Mouse (Mus musculus) monocyte, adult 5-6 weeks (primary cell): ENCODE measurements around the gene Olfr735. TPM values are rescaled to one million over a fixed set of nuclear protein-coding genes. Genes with fewer than 3 reads are reported as not detected.
A peak's percentile ranks its signal among the peaks of the same experiment; 100 is the strongest.

Experiments used
- ATAC-seq: fragments of 153-309, 156-312 bp; replicated peaks from 2 replicates; pipeline ENCODE4 v1.8.0; 2017; ENCODE audit warnings: mild to moderate bottlenecking; ENCODE audit not compliant: low TSS enrichment, insufficient number of reproducible peaks, severe bottlenecking, poor library complexity, low FRiP score
- total RNA-seq: library from RNA; stranded (forward); fragments of 200-1000, 200-491, 200-594 nt; gene quantifications from 3 replicates; pipeline ENCODE4 v1.2.3, GENCODE M21; 2017

The Olfr735 gene
- not detected in 3 replicates for total RNA-seq

- ATAC-seq: no peak
These were observed at the start of gene Olfr735 for GRCm38 (mm10) chr14:50348796-50349195. TSS of gene Olfr735 (minus strand) at chr14:50348872.

GRCm38 (mm10) chr14:50380863-50381262, 32.2 kb upstream of the Olfr735 start, which contains the start of gene Olfr736:
TSS of gene Olfr736 (plus strand) at chr14:50381163.
- no peak for ATAC-seq

GRCm38 (mm10) chr14:50363561-50363960, 14.9 kb upstream of the Olfr735 start:
- no peak for ATAC-seq

GRCm38 (mm10) chr14:50360480-50360879, 11.8 kb upstream of the Olfr735 start:
- ATAC-seq: no peak

GRCm38 (mm10) chr14:50357593-50357992, 8.9 kb upstream of the Olfr735 start, which contains the start of gene Tlr11:
TSS of gene Tlr11 (plus strand) at chr14:50357914.
- ATAC-seq: peak; percentile 43

- ATAC-seq: no peak
These were observed 8.1 kb upstream of the Olfr735 start for GRCm38 (mm10) chr14:50356725-50357124.

GRCm38 (mm10) chr14:50352438-50352837, 3.8 kb upstream of the Olfr735 start:
- ATAC-seq: no peak

GRCm38 (mm10) chr14:50326661-50327060, 22.0 kb downstream of the Olfr735 start, which contains the start of gene Olfr734:
TSS of gene Olfr734 (minus strand) at chr14:50326761.
- no peak for ATAC-seq

- ATAC-seq: no peak
These were observed 47.2 kb downstream of the Olfr735 start, which contains the start of gene Olfr733 for GRCm38 (mm10) chr14:50301422-50301821. TSS of gene Olfr733 (minus strand) at chr14:50301522.

Other genes with a start within 250 kb of the Olfr735 start
- gene Olfr727, start 225.7 kb downstream of the Olfr735 start, total RNA-seq: not detected in 3 replicates
- not detected in 3 replicates for gene Olfr728, start 206.2 kb downstream of the Olfr735 start, total RNA-seq
- not detected in 3 replicates for gene Olfr729, start 196.0 kb downstream of the Olfr735 start, total RNA-seq
- not detected in 3 replicates for gene Olfr730, start 160.7 kb downstream of the Olfr735 start, total RNA-seq
- not detected in 3 replicates for gene Olfr731, start 107.0 kb downstream of the Olfr735 start, total RNA-seq
- not detected in 3 replicates for gene Olfr732, start 64.7 kb downstream of the Olfr735 start, total RNA-seq
- not detected in 3 replicates for gene Olfr733, start 47.4 kb downstream of the Olfr735 start, total RNA-seq
- gene Olfr734, start 22.1 kb downstream of the Olfr735 start, total RNA-seq: not detected in 3 replicates
- 0.29 to 0.96 TPM in 2 of 3 replicates, not detected in the other for gene Tlr11, start 9.0 kb upstream of the Olfr735 start, total RNA-seq
- gene Olfr736, start 32.3 kb upstream of the Olfr735 start, total RNA-seq: not detected in 3 replicates
- gene Olfr738, start 58.7 kb upstream of the Olfr735 start, total RNA-seq: not detected in 3 replicates
- not detected in 3 replicates for gene Olfr739, start 69.8 kb upstream of the Olfr735 start, total RNA-seq
- not detected in 3 replicates for gene Olfr740, start 96.7 kb upstream of the Olfr735 start, total RNA-seq
- not detected in 3 replicates for gene Olfr741, start 123.9 kb upstream of the Olfr735 start, total RNA-seq
- not detected in 3 replicates for gene Olfr742, start 154.7 kb upstream of the Olfr735 start, total RNA-seq
- not detected in 3 replicates for gene Olfr743, start 173.0 kb upstream of the Olfr735 start, total RNA-seq